Mouse (Mus musculus) liver, adult 2 months (tissue): Measurements from ENCODE around the gene Pnmal2.

Experiments
- CTCF ChIP-seq: fragments of 200-500 bp; IDR thresholded peaks from 2 replicates; pipeline ENCODE4 v1.5.1; 2011; ENCODE audit warnings: low read depth, low read length, control low read depth
- POLR2A ChIP-seq: fragments of 200-500 bp; IDR thresholded peaks from 2 replicates; pipeline ENCODE4 v1.6.1; 2011; ENCODE audit warnings: low read length, control low read depth; ENCODE audit not compliant: insufficient read depth; ENCODE audit errors: extremely low read depth

DNA sequence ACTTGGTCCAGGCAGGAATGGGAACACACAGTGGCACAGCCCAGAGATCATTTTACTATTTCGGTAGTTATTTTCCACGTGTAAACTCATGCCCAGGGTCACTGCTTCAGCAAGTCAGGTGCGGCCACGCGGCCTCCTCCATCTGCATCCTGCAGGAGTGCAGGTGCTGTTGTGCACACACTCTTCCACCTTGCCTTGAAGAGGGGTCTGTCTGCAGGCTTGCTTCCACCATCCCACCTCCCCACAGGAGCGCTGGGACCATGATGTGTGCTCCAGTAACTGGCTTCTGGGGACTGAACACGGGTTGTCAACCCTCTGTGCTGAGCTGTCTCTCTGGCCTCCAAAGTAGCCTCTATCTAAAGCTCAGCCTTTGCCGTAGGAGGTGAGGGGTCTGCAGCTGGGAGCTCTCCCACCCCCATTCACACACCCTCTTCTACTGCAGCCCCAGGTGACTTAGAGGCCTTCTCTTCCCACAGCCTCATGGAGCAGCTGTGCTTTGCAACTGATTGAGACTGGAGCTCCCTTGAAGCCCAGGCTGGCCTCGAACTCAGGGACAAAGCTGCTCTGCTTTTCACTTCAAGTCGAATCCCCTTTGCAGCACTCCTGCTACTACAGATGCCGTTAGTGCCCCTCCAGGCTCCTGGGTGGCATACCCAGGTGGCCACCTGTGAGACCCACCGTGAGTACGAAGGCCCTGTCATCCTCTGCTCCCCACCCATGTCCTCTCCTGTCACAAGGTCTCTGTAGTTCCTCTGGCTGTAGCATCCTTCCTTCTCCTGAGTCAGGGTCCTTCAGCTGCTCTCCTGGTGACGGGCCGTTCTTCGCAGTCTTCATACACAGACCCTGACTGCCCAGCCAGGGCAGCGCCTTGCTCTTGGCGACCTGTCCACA lies 29.8 kb upstream of the Pnmal2 start:
- TF ChIP-seq POLR2A (no peak), CTCF (no peak)
